Mouse (Mus musculus) embryonic facial prominence, embryonic 14.5 days (tissue): ENCODE measurements at regions not wholly inside any gene's neighbourhood (a gene's known extent, or its start where the extent isn't known, plus 50 kb on each side); places are given as distances from the start of the nearest gene placed in this dataset.

Experiments
- ATAC-seq: fragments of 200-750 bp; cut with Nextera tagmentation; 2 replicates; pipeline ENCODE4 v1.8.0; 2017; ENCODE audit warnings: low read depth, moderate number of reproducible peaks, moderate TSS enrichment
- DNase-seq: peaks from one replicate; pipeline ENCODE4 v3.0.0-alpha.2; 2015; ENCODE audit warnings: low spot score
- H3K27ac ChIP-seq: fragments of 300-500 bp; sonication (generic); replicated peaks from 2 replicates; pipeline ENCODE4 v1.5.1; 2014; ENCODE audit warnings: low read depth, mild to moderate bottlenecking, low read length, moderate library complexity
- H3K27me3 ChIP-seq: fragments of 300-500 bp; sonication (generic); replicated peaks from 2 replicates; pipeline ENCODE4 v1.6.1; 2014; ENCODE audit warnings: low read length; ENCODE audit not compliant: control insufficient read depth, insufficient read depth
- H3K36me3 ChIP-seq: fragments of 300-500 bp; sonication (generic); 2 replicates; pipeline ENCODE4 v1.6.1; 2014; ENCODE audit warnings: low read length, mixed read lengths; ENCODE audit not compliant: control insufficient read depth, insufficient read depth
- H3K4me1 ChIP-seq: fragments of 300-500 bp; sonication (generic); 2 replicates; pipeline ENCODE4 v1.6.1; 2014; ENCODE audit warnings: antibody characterized with exemption, low read length; ENCODE audit not compliant: control insufficient read depth, insufficient read depth
- H3K4me2 ChIP-seq: fragments of 300-500 bp; sonication (generic); 2 replicates; pipeline ENCODE4 v1.6.1; 2014; ENCODE audit warnings: low read depth, mild to moderate bottlenecking, low read length, moderate library complexity, mixed read lengths
- H3K4me3 ChIP-seq: fragments of 300-500 bp; sonication (generic); 2 replicates; pipeline ENCODE4 v1.5.1; 2014; ENCODE audit warnings: low read depth, mild to moderate bottlenecking, low read length
- H3K9ac ChIP-seq: fragments of 300-500 bp; sonication (generic); 2 replicates; pipeline ENCODE4 v1.6.1; 2014; ENCODE audit warnings: low read depth, mild to moderate bottlenecking, low read length, moderate library complexity, mixed read lengths
- H3K9me3 ChIP-seq: fragments of 300-500 bp; sonication (generic); 2 replicates; pipeline ENCODE4 v1.6.1; 2016; ENCODE audit warnings: low read length; ENCODE audit not compliant: control insufficient read depth
- WGBS: fragments of 180-500 bp; shearing (Covaris S2); extraction: QIAGEN DNeasy Blood & Tissue Kit; methylation state at CpG from one replicate; pipeline ENCODE4 v1.1.7; 2014; 5-methylcytosine and 5-hydroxymethylcytosine counted together

DNA sequence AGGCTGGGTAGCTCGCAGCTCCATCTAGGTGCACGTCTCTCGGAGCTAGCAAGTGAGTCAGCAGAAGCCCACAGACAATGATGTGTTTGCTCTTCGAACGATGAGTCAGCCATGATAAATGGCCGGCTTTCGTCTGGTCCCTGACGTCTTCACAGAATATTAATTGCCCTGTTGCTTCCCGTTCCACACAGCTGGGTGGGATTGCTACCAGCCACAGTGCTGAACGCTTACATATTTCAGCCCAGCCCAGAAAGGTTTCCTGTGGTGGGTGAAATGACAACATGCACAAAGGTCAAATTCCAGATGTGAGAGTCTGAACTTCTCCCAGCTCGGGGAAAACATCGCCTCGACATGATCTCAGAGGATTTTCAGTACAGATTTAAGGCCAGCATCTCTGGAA is 202.1 kb upstream of the Pgrmc2 start:
- H3K4me1 ChIP-seq, result peaks cover 19% of the 10 kb centered on the region
- H3K9ac ChIP-seq, result no peak overlapping the region
- DNase-seq (peak; percentile 87), ATAC-seq (peak; percentile 79)
- no peaks in the 10 kb centered on the region for H3K36me3 ChIP-seq
- no peak overlapping the region for H3K4me3 ChIP-seq
- 15% methylated on average over 13 of the region's 13 CpGs for WGBS
- H3K9me3 ChIP-seq, result no peaks in the 10 kb centered on the region
- H3K4me2 ChIP-seq, result peak overlapping the region; percentile 10
- peak overlapping the region; percentile 23 for H3K27ac ChIP-seq
- no peaks in the 10 kb centered on the region for H3K27me3 ChIP-seq

DNA sequence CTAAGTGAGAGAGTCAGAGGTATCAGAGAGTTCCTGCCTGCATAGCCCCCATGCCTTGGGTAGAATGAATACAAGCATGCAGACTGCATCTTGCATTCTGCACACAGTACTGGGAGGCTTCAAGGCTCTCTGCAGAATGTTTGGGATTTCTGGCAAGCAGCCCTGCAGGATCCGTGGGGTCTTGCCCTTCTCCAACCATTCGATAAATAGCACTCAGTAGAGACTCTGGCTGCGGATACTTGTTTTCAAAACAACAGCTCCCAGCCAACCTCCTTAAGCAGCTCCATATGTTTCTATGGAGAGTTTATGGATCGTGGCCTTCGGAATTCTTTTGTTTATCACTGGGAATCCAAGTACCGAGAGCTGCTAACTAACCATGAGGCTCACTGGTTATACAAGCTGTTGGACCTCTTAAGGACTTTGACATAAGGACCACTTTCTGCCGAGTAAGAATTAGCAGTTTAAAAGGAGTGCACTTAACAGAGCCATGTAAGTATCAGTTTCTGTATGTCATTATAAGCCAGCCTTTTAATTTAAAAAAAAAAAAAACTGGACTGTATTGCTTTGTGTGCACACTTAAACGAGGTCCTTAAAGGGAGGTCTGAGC is 199.7 kb upstream of the Pgrmc2 start:
- no peak overlapping the region for H3K4me2 ChIP-seq
- H3K4me1 ChIP-seq, result peaks cover 19% of the 10 kb centered on the region
- no peak overlapping the region for H3K9ac ChIP-seq
- no peak overlapping the region for H3K4me3 ChIP-seq
- DNase-seq (peak; percentile 93), ATAC-seq (peak; percentile 62)
- H3K27ac ChIP-seq, result 0 out of 2 replicates have a peak overlapping the region, but pooled peaks have one; percentile 35
- H3K9me3 ChIP-seq, result no peaks in the 10 kb centered on the region
- H3K36me3 ChIP-seq, result no peaks in the 10 kb centered on the region
- no peaks in the 10 kb centered on the region for H3K27me3 ChIP-seq
- 20% methylated on average over 8 of the region's 8 CpGs for WGBS

DNA sequence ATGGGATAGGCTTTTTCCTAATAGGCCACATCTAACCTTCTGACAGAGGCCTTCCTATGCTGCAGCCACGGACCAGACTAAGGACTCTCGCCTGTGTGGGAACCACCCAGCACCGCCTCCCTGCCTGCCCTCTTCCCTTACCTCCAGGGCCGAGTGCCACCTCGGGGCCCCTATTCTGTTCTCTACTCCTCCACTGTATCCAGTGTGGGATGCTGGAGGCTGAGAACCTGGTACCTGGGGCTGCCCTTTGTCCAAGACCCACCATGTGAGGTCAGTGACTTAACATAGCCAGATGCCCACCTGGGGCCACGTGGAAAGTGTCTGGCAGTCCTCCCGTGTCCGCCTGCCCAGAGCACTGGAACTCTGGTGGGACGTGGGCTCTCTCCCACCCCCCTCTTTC is 193.2 kb upstream of the Pgrmc2 start:
- 79% methylated on average over 9 of the region's 9 CpGs for WGBS
- Histone ChIP-seq H3K4me1 (no peaks in the 10 kb centered on the region), H3K9ac (no peak overlapping the region), H3K36me3 (no peaks in the 10 kb centered on the region), H3K27ac (no peak overlapping the region), H3K4me2 (no peak overlapping the region), H3K4me3 (no peak overlapping the region), H3K9me3 (no peaks in the 10 kb centered on the region), H3K27me3 (no peaks in the 10 kb centered on the region)
- DNase-seq, result no peak
- ATAC-seq, result no peak

DNA sequence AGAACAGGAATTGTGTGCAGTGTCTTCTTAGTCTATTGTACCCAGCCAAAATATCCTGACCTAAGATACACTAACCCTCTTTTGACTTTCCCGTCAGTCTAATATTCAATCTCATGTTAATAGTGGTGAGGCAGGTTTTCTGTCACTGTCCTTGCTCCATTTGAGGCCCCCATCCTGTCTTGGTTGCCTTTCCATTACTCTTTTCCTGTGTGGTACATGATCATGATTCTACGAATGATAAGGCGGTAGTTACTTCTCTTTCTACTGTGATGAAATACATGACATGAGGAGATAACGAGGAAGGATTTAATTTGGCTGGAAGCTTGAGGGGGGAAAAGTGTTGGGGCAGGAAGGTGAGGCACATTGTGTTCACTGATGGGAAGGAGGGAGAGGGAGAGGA is 185.7 kb upstream of the Pgrmc2 start:
- ATAC-seq (no peak), DNase-seq (no peak)
- no peaks in the 10 kb centered on the region for H3K27me3 ChIP-seq
- WGBS, result 88% methylated on average over 4 of the region's 4 CpGs
- H3K36me3 ChIP-seq, result no peaks in the 10 kb centered on the region
- H3K4me3 ChIP-seq, result no peak overlapping the region
- no peak overlapping the region for H3K9ac ChIP-seq
- no peak overlapping the region for H3K4me2 ChIP-seq
- no peaks in the 10 kb centered on the region for H3K4me1 ChIP-seq
- no peak overlapping the region for H3K27ac ChIP-seq
- H3K9me3 ChIP-seq, result no peaks in the 10 kb centered on the region

DNA sequence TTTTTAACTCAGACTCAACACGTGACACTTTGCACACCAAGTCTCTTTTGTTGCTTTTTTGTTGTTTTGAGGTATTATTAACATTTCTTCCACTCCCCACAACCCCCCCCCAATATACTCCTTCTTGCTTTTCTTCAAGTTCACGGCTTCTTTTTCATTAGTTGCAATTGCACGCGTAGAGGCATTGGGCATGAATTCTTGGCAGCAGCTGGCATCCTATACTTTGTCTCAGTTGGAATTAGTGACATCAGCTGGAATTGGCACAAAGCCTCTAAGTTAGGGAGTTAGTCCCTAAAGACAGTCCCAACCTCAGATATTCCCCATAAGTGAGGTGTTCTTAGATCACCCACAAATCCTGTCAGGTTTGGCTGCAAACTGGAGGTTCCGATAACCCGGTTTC is 183.4 kb upstream of the Pgrmc2 start:
- H3K9ac ChIP-seq, result no peak overlapping the region
- H3K4me2 ChIP-seq, result no peak overlapping the region
- no peaks in the 10 kb centered on the region for H3K27me3 ChIP-seq
- 76% methylated on average over 6 of the region's 6 CpGs for WGBS
- H3K4me1 ChIP-seq, result no peaks in the 10 kb centered on the region
- DNase-seq, result no peak
- ATAC-seq, result no peak
- no peak overlapping the region for H3K4me3 ChIP-seq
- H3K9me3 ChIP-seq, result no peaks in the 10 kb centered on the region
- no peak overlapping the region for H3K27ac ChIP-seq
- H3K36me3 ChIP-seq, result no peaks in the 10 kb centered on the region

DNA sequence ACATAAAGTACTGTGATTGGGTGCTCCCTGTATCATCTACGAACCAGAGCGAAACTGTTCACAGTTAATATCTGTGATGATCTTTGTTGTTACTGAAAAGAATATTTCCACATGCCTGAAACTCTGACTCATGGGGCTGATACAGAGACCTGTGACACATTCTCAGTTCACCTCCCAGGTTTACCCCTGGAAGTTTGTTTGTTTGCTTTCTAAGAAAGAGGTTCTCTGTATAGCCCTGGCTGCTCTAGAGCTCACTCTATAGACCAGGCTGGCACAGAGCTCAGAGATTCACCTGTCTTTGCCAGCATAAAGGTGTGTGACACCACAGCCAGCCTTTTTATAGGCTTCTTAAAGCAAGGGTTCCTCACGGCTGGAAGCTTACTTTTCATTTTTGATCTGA is 182.6 kb upstream of the Pgrmc2 start:
- DNase-seq, result no peak
- no peaks in the 10 kb centered on the region for H3K27me3 ChIP-seq
- no peak overlapping the region for H3K4me2 ChIP-seq
- no peak overlapping the region for H3K9ac ChIP-seq
- ATAC-seq, result no peak
- 88% methylated on average over 3 of the region's 3 CpGs for WGBS
- H3K4me1 ChIP-seq, result no peaks in the 10 kb centered on the region
- no peak overlapping the region for H3K27ac ChIP-seq
- H3K9me3 ChIP-seq, result no peaks in the 10 kb centered on the region
- no peaks in the 10 kb centered on the region for H3K36me3 ChIP-seq
- no peak overlapping the region for H3K4me3 ChIP-seq

DNA sequence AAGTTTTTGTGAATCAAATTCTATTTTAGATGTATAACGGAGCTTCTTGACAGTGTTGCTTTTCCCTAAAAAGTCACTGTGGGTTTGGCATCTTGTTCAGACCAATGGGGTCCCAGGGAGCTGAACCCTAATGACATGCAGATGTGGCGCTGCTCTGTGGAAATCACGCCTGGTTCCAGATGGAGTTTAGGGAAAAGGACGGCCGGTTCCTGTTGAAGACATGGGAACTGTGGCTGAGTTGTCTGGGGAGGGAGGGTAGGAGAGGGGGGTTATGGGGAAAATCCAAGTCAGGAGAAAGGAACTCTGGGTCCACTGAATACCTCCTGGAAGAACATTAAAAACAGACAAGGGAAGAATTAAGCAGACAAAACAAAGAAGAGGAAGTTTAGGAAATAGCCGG is 175.4 kb upstream of the Pgrmc2 start:
- H3K36me3 ChIP-seq, result no peaks in the 10 kb centered on the region
- no peaks in the 10 kb centered on the region for H3K27me3 ChIP-seq
- peaks cover 13% of the 10 kb centered on the region; the same call in 1 of the 2 replicates for H3K4me1 ChIP-seq
- WGBS, result 24% methylated on average over 6 of the region's 6 CpGs
- peak; percentile 86 for ATAC-seq
- DNase-seq, result peak; percentile 92
- H3K4me3 ChIP-seq, result no peak overlapping the region
- no peaks in the 10 kb centered on the region for H3K9me3 ChIP-seq
- H3K27ac ChIP-seq, result peak overlapping the region; percentile 83
- H3K4me2 ChIP-seq, result 0 out of 2 replicates have a peak overlapping the region, but pooled peaks have one; percentile 1
- no peak overlapping the region for H3K9ac ChIP-seq

DNA sequence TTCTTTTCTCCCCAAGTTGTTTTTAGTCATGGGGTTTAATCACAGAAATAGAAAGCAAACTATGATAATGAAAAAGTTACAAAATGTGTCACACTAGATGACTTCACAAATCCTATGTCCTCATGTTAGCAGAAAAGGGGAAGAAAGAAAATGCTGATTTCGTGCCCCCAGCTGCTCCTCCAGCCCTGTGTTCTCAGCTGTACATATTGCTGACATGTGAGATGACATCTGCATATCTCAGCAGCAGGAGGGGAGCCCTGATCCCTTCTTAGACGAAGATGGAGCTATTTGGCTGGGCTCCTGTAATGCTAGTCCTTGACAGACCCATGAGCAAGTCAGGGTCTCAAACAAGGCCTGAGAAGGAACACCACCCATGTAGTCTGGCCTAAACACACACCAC is 162.1 kb upstream of the Pgrmc2 start:
- H3K4me3 ChIP-seq, result no peak overlapping the region
- no peak overlapping the region for H3K4me2 ChIP-seq
- H3K9me3 ChIP-seq, result no peaks in the 10 kb centered on the region
- ATAC-seq, result no peak
- H3K27me3 ChIP-seq, result no peaks in the 10 kb centered on the region
- no peaks in the 10 kb centered on the region for H3K4me1 ChIP-seq
- no peak overlapping the region for H3K9ac ChIP-seq
- no peaks in the 10 kb centered on the region for H3K36me3 ChIP-seq
- no peak for DNase-seq
- H3K27ac ChIP-seq, result no peak overlapping the region
- 46% methylated on average over 2 of the region's 2 CpGs for WGBS

DNA sequence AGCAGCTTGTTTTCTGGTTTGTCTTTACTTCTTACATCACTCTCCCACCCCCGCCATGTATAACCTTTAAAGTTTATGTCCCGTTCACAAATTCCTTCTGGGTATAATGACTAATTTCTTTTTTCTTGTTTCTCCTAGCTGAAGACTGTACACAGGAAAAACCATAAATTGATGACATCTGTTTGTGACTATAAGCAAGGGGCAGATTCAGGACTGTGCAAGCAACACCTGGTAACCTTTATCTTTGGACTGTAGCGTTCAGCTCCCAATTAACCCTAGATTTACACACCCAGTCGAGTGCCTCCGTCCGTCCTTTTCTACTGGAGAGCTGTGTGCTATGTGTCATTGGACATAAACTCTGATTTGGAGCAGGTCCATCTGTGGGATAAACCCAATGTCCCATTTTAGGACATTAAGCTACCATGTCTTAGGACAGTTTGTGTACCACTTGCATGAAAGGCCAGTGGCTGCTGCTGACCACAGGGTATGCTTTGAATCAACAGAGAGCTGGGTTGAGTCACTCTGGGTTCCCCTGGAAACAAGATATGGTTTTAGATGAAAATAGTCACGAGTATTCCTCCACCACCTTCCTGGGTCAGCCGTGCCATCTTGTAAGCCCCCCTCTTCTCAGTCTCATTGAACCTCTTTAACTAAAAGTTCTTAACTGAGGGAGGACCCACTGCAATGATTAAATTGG is 159.2 kb upstream of the Pgrmc2 start:
- Histone ChIP-seq H3K27me3 (no peaks in the 10 kb centered on the region), H3K4me2 (no peak overlapping the region), H3K36me3 (no peaks in the 10 kb centered on the region), H3K9ac (no peak overlapping the region), H3K4me1 (no peaks in the 10 kb centered on the region), H3K27ac (no peak overlapping the region), H3K9me3 (no peaks in the 10 kb centered on the region), H3K4me3 (no peak overlapping the region)
- no peak for ATAC-seq
- 57% methylated on average over 8 of the region's 8 CpGs for WGBS
- no peak for DNase-seq
